Mouse (Mus musculus) midbrain, embryonic 15.5 days (tissue): ENCODE results near the gene Zfp366. TPM values are rescaled to one million over a fixed set of nuclear protein-coding genes. Genes with fewer than 3 reads are reported as not detected.

Experiments used
- ATAC-seq: fragments of 200-750 bp; cut with Nextera tagmentation; replicated peaks from 2 replicates; pipeline ENCODE4 v1.8.0; 2017; ENCODE audit warnings: moderate TSS enrichment
- H3K27ac ChIP-seq: fragments of 300-500 bp; sonication (generic); 2 replicates; pipeline ENCODE4 v1.5.1; 2015; ENCODE audit warnings: mild to moderate bottlenecking, inconsistent platforms
- H3K27me3 ChIP-seq: fragments of 300-500 bp; sonication (generic); replicated peaks from 2 replicates; pipeline ENCODE4 v1.6.1; 2015; ENCODE audit warnings: inconsistent platforms
- H3K36me3 ChIP-seq: fragments of 300-500 bp; sonication (generic); replicated peaks from 2 replicates; pipeline ENCODE4 v1.6.1; 2015; ENCODE audit warnings: inconsistent platforms
- H3K4me1 ChIP-seq: fragments of 300-500 bp; sonication (generic); 2 replicates; pipeline ENCODE4 v1.6.1; 2015; ENCODE audit warnings: inconsistent platforms
- H3K4me2 ChIP-seq: fragments of 300-500 bp; sonication (generic); 2 replicates; pipeline ENCODE4 v1.6.1; 2015; ENCODE audit warnings: inconsistent platforms, mild to moderate bottlenecking, moderate library complexity
- H3K4me3 ChIP-seq: fragments of 300-500 bp; sonication (generic); 2 replicates; pipeline ENCODE4 v1.5.1; 2015; ENCODE audit warnings: mild to moderate bottlenecking, inconsistent platforms
- H3K9ac ChIP-seq: fragments of 300-500 bp; sonication (generic); 2 replicates; pipeline ENCODE4 v1.6.1; 2015; ENCODE audit warnings: mild to moderate bottlenecking, inconsistent platforms
- H3K9me3 ChIP-seq: fragments of 300-500 bp; sonication (generic); 2 replicates; pipeline ENCODE4 v1.6.1; 2016; ENCODE audit warnings: inconsistent platforms
- WGBS: fragments of 180-500 bp; shearing (Covaris S2); methylation state at CpG from one replicate; pipeline ENCODE4 v1.1.7; 2015; ENCODE audit warnings: mixed read lengths; 5-methylcytosine and 5-hydroxymethylcytosine counted together
- polyA plus RNA-seq: library from polyadenylated mRNA; unstranded; fragments of >200 nt; fragmentation: Nextera tagmentation; extraction: Ambion mirVana; gene quantifications from 2 replicates; pipeline ENCODE4 v1.2.1, GENCODE M21; 2015

Zfp366 gene
- polyA plus RNA-seq, 1 experiment from 2014 or later, result 0.81 TPM

DNA sequence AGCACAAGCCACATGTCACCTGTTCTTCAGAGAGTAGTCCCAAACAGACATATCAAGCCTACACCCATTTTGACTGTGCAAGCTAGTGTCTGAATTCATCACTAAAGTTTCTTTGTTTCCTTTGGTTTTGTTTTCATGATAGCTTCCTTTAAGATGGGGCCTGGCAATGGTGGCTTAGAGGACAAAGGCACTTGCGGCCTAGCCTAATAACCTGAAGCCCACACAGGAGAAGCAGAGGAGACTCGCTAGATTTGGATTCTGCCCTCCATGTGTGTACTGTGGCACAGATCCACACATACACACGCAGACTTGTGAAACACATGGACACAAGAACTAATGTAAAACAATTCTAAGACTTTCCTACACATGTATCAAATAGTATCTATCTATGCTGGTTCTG, 37.4 kb downstream of the Zfp366 start:
- H3K4me3 ChIP-seq, result no peak overlapping the region
- H3K27ac ChIP-seq, result no peak overlapping the region
- no peak for ATAC-seq
- H3K4me2 ChIP-seq, result no peak overlapping the region
- H3K9me3 ChIP-seq, result no peaks in the 10 kb centered on the region
- no peaks in the 10 kb centered on the region for H3K27me3 ChIP-seq
- H3K36me3 ChIP-seq, result no peaks in the 10 kb centered on the region
- no peaks in the 10 kb centered on the region for H3K4me1 ChIP-seq
- 90% methylated on average over 3 of the region's 3 CpGs for WGBS
- H3K9ac ChIP-seq, result no peak overlapping the region

- WGBS, result 89% methylated on average over 5 of the region's 5 CpGs
- Histone ChIP-seq H3K27ac (no peak overlapping the region), H3K9me3 (no peaks in the 10 kb centered on the region), H3K9ac (no peak overlapping the region), H3K4me3 (no peak overlapping the region), H3K36me3 (no peaks in the 10 kb centered on the region), H3K4me1 (no peaks in the 10 kb centered on the region), H3K27me3 (no peaks in the 10 kb centered on the region), H3K4me2 (no peak overlapping the region)
- no peak for ATAC-seq
These were observed 37.9 kb downstream of the Zfp366 start for GRCm38 (mm10) chr13:99222476-99222875.

- no peaks in the 10 kb centered on the region for H3K36me3 ChIP-seq
- no peak for ATAC-seq
These were observed 38.8 kb downstream of the Zfp366 start for GRCm38 (mm10) chr13:99223321-99223884.

GRCm38 (mm10) chr13:99223917-99224316, 39.3 kb downstream of the Zfp366 start:
- 93% methylated on average over 8 of the region's 8 CpGs for WGBS
- Histone ChIP-seq H3K4me3 (no peak overlapping the region), H3K27ac (no peak overlapping the region), H3K9me3 (no peaks in the 10 kb centered on the region), H3K4me2 (no peak overlapping the region), H3K27me3 (no peaks in the 10 kb centered on the region), H3K4me1 (no peaks in the 10 kb centered on the region), H3K9ac (no peak overlapping the region), H3K36me3 (no peaks in the 10 kb centered on the region)
- no peak for ATAC-seq

More at GRCm38 (mm10) chr13:99223321-99223884, 38.8 kb downstream of the Zfp366 start:
- H3K4me1 ChIP-seq, result no peaks in the 10 kb centered on the region
- H3K4me3 ChIP-seq, result no peak overlapping the region
- WGBS, result 83% methylated on average over 8 of the region's 8 CpGs
- H3K4me2 ChIP-seq, result no peak overlapping the region
- no peak overlapping the region for H3K9ac ChIP-seq
- H3K27ac ChIP-seq, result no peak overlapping the region
- H3K9me3 ChIP-seq, result no peaks in the 10 kb centered on the region
- H3K27me3 ChIP-seq, result no peaks in the 10 kb centered on the region

GRCm38 (mm10) chr13:99225374-99226240, 41.0 kb downstream of the Zfp366 start:
- Histone ChIP-seq H3K9me3 (no peaks in the 10 kb centered on the region), H3K4me1 (no peaks in the 10 kb centered on the region), H3K4me3 (no peak overlapping the region), H3K9ac (no peak overlapping the region), H3K36me3 (no peaks in the 10 kb centered on the region), H3K4me2 (no peak overlapping the region), H3K27ac (no peak overlapping the region), H3K27me3 (no peaks in the 10 kb centered on the region)
- WGBS, result 73% methylated on average over 10 of the region's 10 CpGs
- ATAC-seq, result no peak

DNA sequence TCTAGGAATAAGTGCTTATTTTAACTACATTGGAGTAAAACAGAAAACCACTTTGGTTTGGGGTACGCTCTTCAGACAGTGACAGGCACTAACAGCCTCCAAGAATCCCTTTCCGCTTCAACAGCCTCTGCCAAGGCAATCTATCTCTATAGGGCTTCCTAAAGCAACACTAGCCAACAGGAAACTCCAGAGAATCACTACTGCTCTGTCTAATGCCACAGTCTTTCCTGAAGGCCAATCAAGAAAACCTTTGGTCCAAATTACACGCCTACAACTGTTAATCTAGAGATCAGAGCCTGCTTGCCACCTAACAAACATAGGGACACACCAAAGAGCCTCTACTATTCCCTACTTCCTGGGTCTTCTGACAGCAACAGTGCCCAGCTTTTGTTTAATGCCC, 42.2 kb downstream of the Zfp366 start:
- Histone ChIP-seq H3K36me3 (no peaks in the 10 kb centered on the region), H3K9me3 (no peaks in the 10 kb centered on the region), H3K4me1 (no peaks in the 10 kb centered on the region), H3K4me3 (no peak overlapping the region), H3K27ac (no peak overlapping the region), H3K27me3 (no peaks in the 10 kb centered on the region), H3K9ac (no peak overlapping the region), H3K4me2 (no peak overlapping the region)
- no peak for ATAC-seq
- 84% methylated on average over 3 of the region's 3 CpGs for WGBS

DNA sequence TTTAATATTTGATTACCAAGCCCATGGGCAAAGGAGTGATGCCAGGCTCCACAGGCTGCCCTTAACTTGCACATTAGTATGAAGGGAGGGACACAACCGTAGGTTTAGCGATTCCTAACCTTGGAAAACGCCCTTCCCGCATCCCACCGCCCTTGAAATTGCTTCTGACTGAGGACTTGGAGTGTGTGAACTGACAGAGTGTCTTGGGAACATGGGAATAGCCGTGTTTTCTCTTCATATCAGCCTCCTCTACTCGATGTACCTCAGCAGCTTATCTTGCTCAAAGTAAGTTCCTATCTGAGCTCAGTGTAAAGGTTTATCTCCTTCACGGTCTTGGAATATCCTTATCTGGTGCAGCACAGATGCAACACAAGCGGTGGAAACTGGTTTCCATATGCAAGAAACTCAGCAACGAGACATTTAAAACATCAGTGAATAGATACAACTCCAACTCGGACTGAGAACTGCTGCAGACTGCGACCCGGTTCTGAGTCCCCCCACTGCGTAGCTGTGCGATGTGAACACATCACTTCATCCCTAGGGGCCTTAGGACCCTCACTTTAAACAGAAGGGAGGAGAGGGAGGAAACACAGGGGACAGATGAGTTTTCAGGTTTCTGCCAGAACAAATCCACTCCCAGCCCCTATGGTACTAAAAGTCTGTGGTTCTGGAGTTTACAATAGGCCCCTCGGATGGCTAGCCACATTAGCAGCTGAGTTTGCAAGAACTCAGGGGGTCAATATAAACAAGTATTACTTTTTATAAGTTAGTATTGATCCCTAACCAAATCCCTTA, 43.0 kb downstream of the Zfp366 start:
- Histone ChIP-seq H3K4me2 (no peak overlapping the region), H3K4me1 (no peaks in the 10 kb centered on the region), H3K9ac (no peak overlapping the region), H3K9me3 (no peaks in the 10 kb centered on the region), H3K4me3 (no peak overlapping the region), H3K27me3 (no peaks in the 10 kb centered on the region), H3K27ac (no peak overlapping the region), H3K36me3 (no peaks in the 10 kb centered on the region)
- 88% methylated on average over 16 of the region's 16 CpGs for WGBS
- no peak for ATAC-seq

GRCm38 (mm10) chr13:99228821-99229570, 44.4 kb downstream of the Zfp366 start:
- Histone ChIP-seq H3K4me2 (no peak overlapping the region), H3K9ac (no peak overlapping the region), H3K27me3 (no peaks in the 10 kb centered on the region), H3K9me3 (no peaks in the 10 kb centered on the region), H3K4me1 (no peaks in the 10 kb centered on the region), H3K36me3 (no peaks in the 10 kb centered on the region), H3K4me3 (no peak overlapping the region), H3K27ac (no peak overlapping the region)
- 96% methylated on average over 35 of the region's 35 CpGs for WGBS
- ATAC-seq, result no peak

DNA sequence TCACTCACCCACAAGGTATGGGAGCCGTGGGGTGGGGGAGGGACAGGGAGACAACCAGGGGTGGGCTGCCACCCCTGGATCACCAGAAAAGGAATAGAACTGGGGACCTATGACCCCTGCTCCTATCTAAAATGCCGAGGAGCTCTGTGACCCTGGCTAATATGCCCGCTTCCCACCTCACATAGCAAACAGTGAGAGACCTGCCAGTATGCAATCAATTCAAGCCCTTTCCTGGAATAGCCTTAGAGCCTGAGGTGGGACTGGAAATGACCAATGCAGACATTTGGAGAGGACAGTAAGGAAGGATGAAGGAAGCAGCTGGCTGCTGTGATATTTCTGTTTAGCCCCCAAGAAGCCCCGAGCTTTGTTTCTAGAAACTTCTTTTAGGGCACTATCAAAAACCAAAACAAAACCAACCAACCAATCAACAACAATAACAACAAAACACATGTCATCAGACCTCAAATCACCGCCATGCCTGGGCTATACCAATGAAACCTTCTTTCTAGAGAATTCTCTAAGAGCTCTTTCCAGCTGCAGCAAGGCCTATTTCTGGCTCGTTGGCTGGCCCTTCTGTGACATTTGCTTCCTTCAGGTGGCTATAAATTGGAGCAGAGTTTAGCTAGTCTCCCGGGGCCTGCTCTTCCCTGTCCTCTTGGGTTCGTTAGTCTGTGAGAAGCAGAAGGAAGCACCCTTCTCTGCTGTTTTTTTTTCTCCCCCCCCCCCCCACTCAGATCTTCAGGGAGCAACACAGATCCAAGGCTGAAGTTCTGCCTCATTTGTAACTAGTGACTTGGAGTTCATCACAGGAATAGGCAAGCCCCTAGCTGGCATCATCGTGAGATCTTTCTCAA, 45.2 kb downstream of the Zfp366 start:
- no peaks in the 10 kb centered on the region for H3K27me3 ChIP-seq
- H3K36me3 ChIP-seq, result no peaks in the 10 kb centered on the region
- no peak overlapping the region for H3K27ac ChIP-seq
- H3K4me2 ChIP-seq, result no peak overlapping the region
- H3K9ac ChIP-seq, result no peak overlapping the region
- no peaks in the 10 kb centered on the region for H3K4me1 ChIP-seq
- H3K4me3 ChIP-seq, result no peak overlapping the region
- WGBS, result 79% methylated on average over 9 of the region's 9 CpGs
- ATAC-seq, result no peak
- H3K9me3 ChIP-seq, result no peaks in the 10 kb centered on the region

DNA sequence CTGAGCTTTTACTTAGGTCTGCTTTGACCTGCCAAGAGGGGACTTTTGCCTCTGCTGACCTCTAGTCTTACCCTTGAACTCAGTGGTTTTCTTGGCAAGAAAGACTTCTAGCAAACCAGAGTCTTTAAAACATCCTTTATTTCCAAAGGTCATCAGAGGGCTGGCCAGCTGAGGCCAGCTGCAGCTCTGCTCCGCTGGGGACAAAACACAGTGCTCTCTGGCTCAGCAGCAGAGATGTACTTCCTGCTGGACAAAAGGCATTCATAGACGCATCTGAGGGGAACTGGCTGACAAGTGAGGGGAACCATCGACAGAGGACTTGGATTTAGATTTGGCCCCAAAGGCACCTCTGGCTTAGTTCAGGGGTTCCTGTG, 45.9 kb downstream of the Zfp366 start:
- WGBS, result 32% methylated on average over 3 of the region's 3 CpGs
- Histone ChIP-seq H3K27me3 (no peaks in the 10 kb centered on the region), H3K9me3 (no peaks in the 10 kb centered on the region), H3K4me3 (no peak overlapping the region), H3K4me2 (no peak overlapping the region), H3K9ac (no peak overlapping the region), H3K36me3 (no peaks in the 10 kb centered on the region), H3K27ac (no peak overlapping the region), H3K4me1 (no peaks in the 10 kb centered on the region)
- no peak for ATAC-seq

GRCm38 (mm10) chr13:99233333-99233732, 48.7 kb downstream of the Zfp366 start:
- H3K4me3 ChIP-seq, result no peak overlapping the region
- no peak for ATAC-seq
- no peaks in the 10 kb centered on the region for H3K27me3 ChIP-seq

More at GRCm38 (mm10) chr13:99233333-99233732, 48.7 kb downstream of the Zfp366 start:
- no peak overlapping the region for H3K4me2 ChIP-seq
- no peaks in the 10 kb centered on the region for H3K9me3 ChIP-seq
- H3K9ac ChIP-seq, result no peak overlapping the region
- H3K27ac ChIP-seq, result no peak overlapping the region
- H3K4me1 ChIP-seq, result peaks cover under 1% of the 10 kb centered on the region; the same call in 1 of the 2 replicates
- WGBS, result 65% methylated on average over 3 of the region's 3 CpGs
- H3K36me3 ChIP-seq, result no peaks in the 10 kb centered on the region
